Mouse (Mus musculus) urinary bladder, postnatal 25 days (tissue): ENCODE measurements around the gene Olfr849.

Experiments used
- DNase-seq: peaks from one replicate; pipeline ENCODE4 v3.0.0; 2022; ENCODE audit warnings: low spot score

The Olfr849 gene

DNA sequence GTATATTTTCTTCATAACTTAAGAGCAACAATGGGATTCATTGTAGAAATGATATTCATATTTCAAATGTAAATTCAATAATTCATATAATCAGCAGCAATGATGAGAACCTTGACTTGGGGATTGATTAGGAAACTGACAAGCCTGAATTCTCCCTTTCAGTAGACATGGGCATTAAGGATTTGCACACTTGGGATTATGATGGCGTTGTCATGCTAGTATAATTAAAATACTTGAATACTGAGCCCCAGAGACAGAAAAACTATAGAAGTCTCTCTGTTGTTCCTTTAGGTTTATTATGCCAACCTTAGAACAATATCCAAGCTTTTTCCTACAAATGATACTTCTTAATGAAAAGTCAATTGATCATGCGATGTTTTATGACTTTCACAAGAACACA lies at the start of gene Olfr849:
Gene Olfr849 (plus strand): TSS at position 301 of the 400 bp plus-strand sequence.
- DNase-seq = no peak

DNA sequence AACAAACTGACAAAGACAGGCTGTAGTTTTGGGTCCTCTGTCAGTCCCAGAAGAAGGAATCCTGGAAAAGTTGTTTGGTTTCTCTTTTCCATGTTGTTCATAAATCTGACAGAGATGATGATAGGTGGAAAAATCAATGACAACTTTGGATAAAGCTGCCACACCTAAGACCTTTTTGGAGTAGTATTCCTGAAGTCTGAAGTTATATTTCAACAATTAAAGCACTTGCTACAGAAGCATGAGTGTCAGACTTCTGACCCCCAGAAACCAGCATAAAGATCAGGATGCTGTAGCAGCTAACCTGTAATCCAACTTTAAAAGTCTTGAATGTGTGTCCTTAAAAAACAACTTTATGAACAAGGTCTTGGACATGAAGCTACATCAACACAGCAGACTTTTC lies 38.1 kb downstream of the Olfr849 start, which contains the start of gene Olfr850:
Gene Olfr850 (minus strand): TSS at position 101 of the 400 bp plus-strand sequence.
- DNase-seq = no peak

DNA sequence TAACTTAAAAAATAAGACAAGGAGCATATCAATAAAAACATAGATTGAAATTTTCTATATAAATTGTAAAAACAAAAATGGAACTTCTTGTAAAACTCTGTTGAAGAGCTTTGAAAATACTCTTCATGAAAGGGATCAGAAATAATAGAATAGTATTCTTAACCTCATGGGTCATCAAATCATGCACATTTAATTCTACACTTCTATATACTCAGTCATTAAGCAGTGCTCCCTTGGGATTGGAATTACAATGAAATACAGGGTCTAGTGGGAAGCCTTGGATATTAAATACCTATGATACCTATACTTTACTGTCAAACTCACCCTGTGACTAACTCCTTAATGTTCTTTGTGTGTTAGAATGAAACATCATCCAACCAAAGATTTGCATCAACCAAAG lies 52.9 kb downstream of the Olfr849 start, which contains the start of gene Olfr851:
Gene Olfr851 (plus strand): TSS at position 301 of the 400 bp plus-strand sequence.
- DNase-seq = no peak
